Mouse (Mus musculus) forebrain, postnatal 0 days (tissue): ENCODE measurements around the gene Itgb3. TPM values are rescaled to one million over a fixed set of nuclear protein-coding genes. Genes with fewer than 3 reads are reported as not detected.

Source experiments
- ATAC-seq: fragments of 200-750 bp; cut with Nextera tagmentation; 2 replicates; pipeline ENCODE4 v1.8.0; 2017; ENCODE audit warnings: mild to moderate bottlenecking, moderate library complexity
- DNase-seq: peaks from one replicate; pipeline ENCODE4 v3.0.0-alpha.2; 2015
- H3K27ac ChIP-seq: fragments of 300-500 bp; sonication (generic); 2 replicates; pipeline ENCODE4 v1.5.1; 2014; ENCODE audit warnings: low read depth, mild to moderate bottlenecking, antibody characterized with exemption, low read length, moderate library complexity, mixed read lengths
- H3K27me3 ChIP-seq: fragments of 300-500 bp; sonication (generic); 2 replicates; pipeline ENCODE4 v1.6.1; 2014; ENCODE audit warnings: mild to moderate bottlenecking, low read length, mixed read lengths; ENCODE audit not compliant: insufficient read depth
- H3K36me3 ChIP-seq: fragments of 300-500 bp; sonication (generic); 2 replicates; pipeline ENCODE4 v1.6.1; 2014; ENCODE audit warnings: mild to moderate bottlenecking, moderate library complexity; ENCODE audit not compliant: insufficient read depth
- H3K4me1 ChIP-seq: fragments of 300-500 bp; sonication (generic); 2 replicates; pipeline ENCODE4 v1.6.1; 2014; ENCODE audit warnings: antibody characterized with exemption; ENCODE audit not compliant: insufficient read depth
- H3K4me2 ChIP-seq: fragments of 300-500 bp; sonication (generic); 2 replicates; pipeline ENCODE4 v1.6.1; 2014; ENCODE audit warnings: low read depth, mild to moderate bottlenecking, moderate library complexity
- H3K4me3 ChIP-seq: fragments of 300-500 bp; sonication (generic); 2 replicates; pipeline ENCODE4 v1.5.1; 2014; ENCODE audit warnings: low read depth, low read length, mixed read lengths
- H3K9ac ChIP-seq: fragments of 300-500 bp; sonication (generic); 2 replicates; pipeline ENCODE4 v1.6.1; 2014; ENCODE audit warnings: mild to moderate bottlenecking
- H3K9me3 ChIP-seq: fragments of 300-500 bp; sonication (generic); 2 replicates; pipeline ENCODE4 v1.6.1; 2016; ENCODE audit warnings: low read length
- CTCF ChIP-seq: sonication (generic); IDR thresholded peaks from 2 replicates; pipeline ENCODE4 v1.5.1; 2016; ENCODE audit warnings: antibody characterized with exemption, control low read depth, low read depth
- WGBS: fragments of 180-500 bp; shearing (Covaris S2); extraction: QIAGEN DNeasy Blood & Tissue Kit; methylation state at CpG from one replicate; pipeline ENCODE4 v1.1.7; 2014; 5-methylcytosine and 5-hydroxymethylcytosine counted together
- polyA plus RNA-seq: library from polyadenylated mRNA; unstranded; fragments of >200 nt; fragmentation: Nextera tagmentation; extraction: Ambion mirVana; gene quantifications from 2 replicates; pipeline ENCODE4 v1.2.1, GENCODE M21; 2015
- total RNA-seq: library from RNA; depleted of rRNA; stranded (reverse); fragments of >200 nt; gene quantifications from 2 replicates; pipeline ENCODE4 v1.2.3, GENCODE M21; 2014

The Itgb3 gene
- total and polyA plus RNA-seq, 2 experiments from 2014 or later, result 0.71 to 1.2 TPM

DNA sequence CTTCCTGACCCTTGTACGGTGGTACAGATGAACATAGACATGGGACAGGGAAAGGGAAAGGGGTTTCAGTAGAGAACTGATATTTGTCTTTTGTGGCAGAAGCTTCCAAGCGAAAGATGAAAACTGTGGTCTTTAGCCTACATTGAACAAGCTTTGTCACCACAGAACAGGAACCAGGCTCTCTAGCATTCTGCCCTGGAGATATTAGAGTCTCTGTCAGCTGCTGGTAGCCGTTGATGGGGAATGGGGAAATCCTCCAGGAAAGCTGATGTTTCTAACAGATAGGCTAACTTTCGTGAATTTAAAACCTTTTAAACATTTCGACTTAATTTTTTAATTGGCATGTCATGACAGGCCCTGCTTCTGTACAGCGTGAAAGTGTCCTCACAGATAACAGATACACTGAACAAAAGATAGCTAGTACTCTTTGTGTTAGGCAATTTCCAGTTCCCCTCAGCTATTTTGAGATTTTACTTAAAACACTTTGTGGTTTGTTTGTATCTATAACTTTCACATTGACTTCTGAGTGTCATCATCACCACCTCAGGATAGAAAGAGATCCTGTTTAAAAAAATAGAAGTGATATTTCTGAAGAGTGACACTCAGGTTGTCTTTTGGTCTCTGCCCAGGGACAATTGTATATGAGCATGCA lies 1.4 kb downstream of the Itgb3 start:
- ATAC-seq, result no peak
- Histone ChIP-seq H3K4me2 (no peak overlapping the region), H3K27ac (no peak overlapping the region), H3K4me3 (no peak overlapping the region), H3K4me1 (peaks cover 5% of the 10 kb centered on the region; the same call in 1 of the 2 replicates), H3K9ac (no peak overlapping the region), H3K36me3 (no peaks in the 10 kb centered on the region), H3K9me3 (no peaks in the 10 kb centered on the region), H3K27me3 (peaks cover 8% of the 10 kb centered on the region; the same call in 1 of the 2 replicates)
- 72% methylated on average over 6 of the region's 6 CpGs for WGBS
- no peak for TF ChIP-seq CTCF
- no peak for DNase-seq

DNA sequence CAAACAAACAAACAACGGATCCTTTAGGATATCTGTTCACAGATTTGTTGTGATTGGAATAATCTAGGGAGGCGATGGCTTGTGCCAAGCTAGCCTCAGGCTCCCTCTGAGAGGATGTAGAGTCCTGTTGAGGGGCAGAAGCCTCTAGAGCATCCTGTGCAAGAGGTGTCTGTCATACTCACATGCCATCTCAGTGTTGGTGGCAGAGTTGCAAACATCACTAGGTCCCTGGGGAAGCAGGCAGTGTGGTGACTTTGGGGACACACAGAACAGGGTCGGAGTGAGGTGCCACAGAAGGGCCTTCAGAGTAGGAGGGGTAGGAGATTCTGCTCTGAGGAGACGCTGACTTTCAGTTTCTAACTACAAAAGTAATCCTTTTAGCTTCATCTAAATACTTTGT lies 1.9 kb downstream of the Itgb3 start:
- no peak for DNase-seq
- no peak overlapping the region for H3K27ac ChIP-seq
- no peak for TF ChIP-seq CTCF
- H3K4me3 ChIP-seq, result no peak overlapping the region
- no peak for ATAC-seq
- H3K9me3 ChIP-seq, result no peaks in the 10 kb centered on the region
- no peaks in the 10 kb centered on the region for H3K36me3 ChIP-seq
- H3K4me1 ChIP-seq, result peaks cover 5% of the 10 kb centered on the region; the same call in 1 of the 2 replicates
- H3K4me2 ChIP-seq, result no peak overlapping the region
- H3K27me3 ChIP-seq, result peaks cover 8% of the 10 kb centered on the region; the same call in 1 of the 2 replicates
- H3K9ac ChIP-seq, result no peak overlapping the region
- 50% methylated on average over 4 of the region's 4 CpGs for WGBS

DNA sequence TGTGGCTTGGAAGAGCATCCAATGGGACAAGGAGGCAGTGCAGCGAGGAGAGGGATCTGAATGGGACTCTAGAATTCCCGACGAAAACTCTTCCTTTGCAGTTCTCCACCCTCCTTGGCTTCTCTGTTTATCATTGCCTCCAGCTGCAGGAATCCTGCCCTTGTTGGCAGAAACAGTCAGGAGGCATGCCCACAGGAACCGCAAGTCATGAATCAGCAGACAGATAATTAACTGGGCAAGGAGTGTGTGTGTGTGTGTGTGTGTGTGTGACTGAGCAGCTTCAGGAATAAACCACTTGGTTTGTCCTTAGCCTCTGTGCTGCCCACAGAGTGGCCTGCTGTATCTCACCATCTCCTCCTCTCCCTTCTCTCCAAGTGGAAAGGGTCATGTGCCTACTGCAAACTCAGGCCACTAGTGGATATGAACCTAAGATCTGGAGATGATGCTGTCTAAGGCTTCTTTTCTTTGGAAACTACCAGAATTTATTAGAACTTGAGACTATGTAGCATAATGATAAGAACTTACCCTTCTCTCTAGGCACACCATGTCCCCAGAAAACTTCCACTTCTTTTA lies 3.9 kb downstream of the Itgb3 start:
- peaks cover 5% of the 10 kb centered on the region; the same call in 1 of the 2 replicates for H3K4me1 ChIP-seq
- WGBS, result 57% methylated on average over 4 of the region's 4 CpGs
- DNase-seq (no peak), ATAC-seq (no peak)
- H3K9me3 ChIP-seq, result no peaks in the 10 kb centered on the region
- no peaks in the 10 kb centered on the region for H3K36me3 ChIP-seq
- no peak overlapping the region for H3K27ac ChIP-seq
- no peak overlapping the region for H3K4me2 ChIP-seq
- no peak for TF ChIP-seq CTCF
- no peak overlapping the region for H3K9ac ChIP-seq
- H3K4me3 ChIP-seq, result no peak overlapping the region
- peaks cover 8% of the 10 kb centered on the region; the same call in 1 of the 2 replicates for H3K27me3 ChIP-seq

DNA sequence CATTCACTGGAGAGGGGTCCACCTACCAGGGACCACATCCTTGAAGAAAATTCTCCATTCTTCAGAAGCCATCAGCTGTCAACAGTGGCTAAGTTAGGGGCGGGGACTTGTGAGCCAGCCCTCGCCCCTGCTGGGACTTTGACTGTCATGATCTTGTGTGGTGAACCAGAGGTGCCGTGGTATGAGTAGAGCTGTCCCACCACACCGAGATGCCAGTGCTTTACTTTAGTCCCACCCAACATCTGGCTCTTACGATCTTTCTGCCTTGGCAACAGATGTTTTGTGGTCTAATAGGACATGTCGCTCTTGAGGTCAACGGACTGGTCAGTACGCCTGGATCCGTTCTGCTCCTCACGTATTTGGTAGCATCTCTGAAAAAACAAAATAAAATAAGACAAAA lies 5.8 kb downstream of the Itgb3 start:
- Histone ChIP-seq H3K27ac (no peak overlapping the region), H3K27me3 (no peaks in the 10 kb centered on the region), H3K36me3 (no peaks in the 10 kb centered on the region), H3K9ac (no peak overlapping the region), H3K4me2 (no peak overlapping the region), H3K4me3 (no peak overlapping the region), H3K9me3 (no peaks in the 10 kb centered on the region), H3K4me1 (peaks cover 1% of the 10 kb centered on the region; the same call in 1 of the 2 replicates)
- DNase-seq, result no peak
- ATAC-seq, result no peak
- WGBS, result 88% methylated on average over 10 of the region's 10 CpGs
- TF ChIP-seq CTCF, result no peak

DNA sequence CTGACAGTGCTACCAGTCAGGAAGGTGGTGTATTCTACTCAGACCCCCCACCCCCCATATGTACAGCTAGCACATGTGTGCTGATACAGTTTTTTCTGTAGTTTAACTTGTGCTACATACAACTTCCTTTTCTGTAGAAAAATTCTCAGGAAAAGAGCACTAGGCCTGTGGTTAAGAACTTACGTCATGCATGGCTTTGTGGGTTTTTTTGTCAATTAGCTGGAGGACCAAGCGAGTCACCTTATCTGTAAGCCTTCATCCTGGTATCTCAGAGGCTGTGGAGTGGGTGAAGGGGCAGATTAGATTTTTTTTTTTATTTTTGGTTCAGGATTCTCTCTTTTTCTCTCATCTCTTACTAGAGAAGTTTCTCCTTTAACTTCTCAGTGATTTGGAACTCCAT lies 6.3 kb downstream of the Itgb3 start:
- TF ChIP-seq CTCF, result no peak
- no peak overlapping the region for H3K9ac ChIP-seq
- no peak overlapping the region for H3K27ac ChIP-seq
- H3K36me3 ChIP-seq, result no peaks in the 10 kb centered on the region
- DNase-seq (no peak), ATAC-seq (no peak)
- H3K9me3 ChIP-seq, result no peaks in the 10 kb centered on the region
- H3K4me3 ChIP-seq, result no peak overlapping the region
- H3K4me2 ChIP-seq, result no peak overlapping the region
- 90% methylated on average over 2 of the region's 2 CpGs for WGBS
- H3K4me1 ChIP-seq, result no peaks in the 10 kb centered on the region
- H3K27me3 ChIP-seq, result no peaks in the 10 kb centered on the region

DNA sequence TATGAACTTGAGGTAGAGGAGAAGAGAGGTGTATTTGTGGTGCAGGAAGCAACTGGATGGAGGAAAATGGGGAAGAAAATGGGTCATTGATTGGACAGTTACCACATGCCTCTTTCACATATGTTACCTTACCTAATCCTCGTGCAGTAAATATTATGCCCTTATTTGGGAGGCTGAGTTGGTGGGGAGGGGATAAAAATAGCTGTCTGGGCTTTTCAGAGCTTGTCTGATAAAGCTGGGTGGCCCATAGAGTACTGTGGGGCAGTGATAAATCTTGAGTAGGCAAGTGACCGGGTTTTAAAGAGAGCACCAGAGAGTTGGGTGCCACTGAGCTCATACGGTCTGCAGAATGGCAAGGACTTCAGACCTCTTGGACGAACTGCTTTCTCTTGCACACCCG lies 8.4 kb downstream of the Itgb3 start:
- Histone ChIP-seq H3K27me3 (no peaks in the 10 kb centered on the region), H3K9me3 (no peaks in the 10 kb centered on the region), H3K9ac (no peak overlapping the region), H3K4me2 (no peak overlapping the region), H3K27ac (no peak overlapping the region), H3K36me3 (no peaks in the 10 kb centered on the region), H3K4me1 (no peaks in the 10 kb centered on the region), H3K4me3 (no peak overlapping the region)
- 89% methylated on average over 5 of the region's 5 CpGs for WGBS
- TF ChIP-seq CTCF, result no peak
- DNase-seq, result no peak
- no peak for ATAC-seq

DNA sequence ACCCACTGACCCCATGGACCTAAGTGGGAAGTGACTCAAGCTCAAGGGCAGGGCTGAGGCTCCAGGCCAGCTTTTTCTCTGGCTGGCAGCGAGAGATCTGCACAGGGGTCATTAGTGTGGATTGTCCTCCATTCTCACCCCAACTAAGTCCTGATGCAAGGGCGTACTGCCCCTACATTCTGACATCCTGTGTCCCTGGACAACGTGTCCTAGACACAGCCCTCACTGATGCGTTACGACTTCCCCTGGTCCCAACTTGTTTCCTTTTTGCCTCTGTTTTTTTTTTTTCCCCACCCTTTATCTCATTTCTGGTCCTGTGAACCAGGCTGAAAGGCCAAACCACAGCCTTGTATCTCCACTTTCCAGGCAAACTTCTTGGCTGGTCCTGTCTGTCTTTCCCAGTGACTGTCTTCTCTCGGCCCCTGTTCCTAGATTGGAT lies 10.9 kb downstream of the Itgb3 start:
- Histone ChIP-seq H3K9me3 (no peaks in the 10 kb centered on the region), H3K4me1 (no peaks in the 10 kb centered on the region), H3K4me2 (no peak overlapping the region), H3K9ac (no peak overlapping the region), H3K36me3 (no peaks in the 10 kb centered on the region), H3K27me3 (no peaks in the 10 kb centered on the region), H3K27ac (no peak overlapping the region), H3K4me3 (no peak overlapping the region)
- no peak for TF ChIP-seq CTCF
- ATAC-seq, result no peak
- 80% methylated on average over 6 of the region's 6 CpGs for WGBS
- no peak for DNase-seq
